Mouse (Mus musculus) adipocyte (in vitro differentiated cells): ENCODE measurements around the gene B3gnt9.
A peak's percentile ranks its signal among the peaks of the same experiment; 100 is the strongest.
"Not testable (repeated sequence)": the region's sequence is repeated elsewhere in the genome, so short reads cannot be mapped to it uniquely, and the experiment has no call there.

Source experiments
- DNase-seq: peaks from one replicate; pipeline ENCODE4 v3.0.0-alpha.2; 2016; ENCODE audit warnings: low spot score

Gene B3gnt9

DNA sequence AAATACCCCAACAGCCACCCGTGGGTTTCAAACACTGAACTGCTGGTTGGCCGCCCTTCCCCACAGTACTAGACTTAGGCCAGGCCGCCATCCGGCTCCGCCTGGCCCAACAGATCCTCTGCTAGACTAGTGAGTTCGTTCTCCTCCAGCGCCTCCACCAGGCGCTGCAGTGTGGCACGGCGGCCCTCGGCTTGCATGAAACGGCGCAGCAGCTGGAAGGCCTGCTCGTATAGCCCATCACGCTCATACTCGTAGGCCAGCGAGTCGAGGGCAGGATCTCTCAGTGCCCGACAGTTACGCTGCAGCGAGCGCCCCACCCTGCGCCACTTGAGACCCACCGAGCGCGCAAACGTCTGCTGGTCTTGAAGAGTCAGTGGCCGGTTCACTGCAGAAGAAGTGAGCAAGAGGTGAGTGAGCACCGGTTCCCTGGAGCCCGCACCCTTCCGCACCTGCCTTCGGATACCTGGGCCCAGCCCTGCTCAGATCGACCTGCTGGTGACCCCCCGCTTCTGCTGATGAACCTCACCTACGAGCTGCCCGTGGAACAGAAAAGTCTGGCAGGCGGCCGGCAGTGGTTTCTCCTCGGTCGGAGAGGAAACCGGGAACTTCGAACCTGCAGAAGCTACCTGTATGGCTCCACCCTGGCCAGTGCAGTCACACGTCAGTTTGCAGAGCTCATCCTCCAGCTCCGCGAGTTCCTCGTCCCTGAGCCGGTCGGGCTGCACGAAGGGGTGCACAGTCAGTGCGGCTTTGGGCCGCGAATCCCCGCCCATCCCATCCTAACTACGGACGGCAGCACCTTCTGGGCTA lies 4.2 kb upstream of the B3gnt9 start:
- DNase-seq, result no peak

DNA sequence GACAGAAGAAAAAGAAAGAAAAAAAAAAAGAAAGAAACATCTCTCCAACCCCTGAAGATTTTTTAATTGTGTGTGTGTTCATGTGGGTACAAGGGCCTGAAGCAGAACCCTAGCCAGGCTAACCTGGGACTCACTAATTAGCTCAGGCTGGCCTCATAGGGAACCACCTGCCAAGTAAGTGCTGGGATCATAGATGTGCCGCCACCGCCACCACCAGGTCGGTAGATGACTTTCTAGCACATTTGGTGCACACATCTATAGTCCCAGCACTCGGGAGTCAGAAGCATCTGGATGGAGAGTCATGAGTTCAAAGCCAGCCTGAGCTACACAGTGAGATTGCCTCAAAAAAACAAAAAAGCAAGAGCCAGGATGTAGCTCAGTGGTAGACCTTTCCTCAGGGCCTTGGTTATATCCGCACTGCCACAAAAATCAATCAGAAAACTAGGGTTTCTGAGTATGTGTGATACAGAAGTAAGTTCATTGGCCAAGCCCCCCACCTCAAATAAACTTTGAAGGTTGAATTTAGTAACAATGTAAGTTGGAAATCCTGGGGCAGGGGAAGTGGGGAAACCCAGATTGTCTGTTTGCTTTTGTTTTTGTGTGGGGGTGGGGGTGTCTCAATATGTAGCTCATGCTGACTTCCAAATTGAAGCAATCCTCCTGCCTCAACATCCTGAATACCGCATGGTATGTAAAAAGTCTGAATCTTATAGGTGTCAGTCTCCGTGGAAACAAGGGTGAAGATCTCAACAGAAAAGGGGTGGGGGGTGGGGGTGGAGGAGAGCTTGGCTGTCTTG lies 2.6 kb upstream of the B3gnt9 start:
- no peak for DNase-seq

DNA sequence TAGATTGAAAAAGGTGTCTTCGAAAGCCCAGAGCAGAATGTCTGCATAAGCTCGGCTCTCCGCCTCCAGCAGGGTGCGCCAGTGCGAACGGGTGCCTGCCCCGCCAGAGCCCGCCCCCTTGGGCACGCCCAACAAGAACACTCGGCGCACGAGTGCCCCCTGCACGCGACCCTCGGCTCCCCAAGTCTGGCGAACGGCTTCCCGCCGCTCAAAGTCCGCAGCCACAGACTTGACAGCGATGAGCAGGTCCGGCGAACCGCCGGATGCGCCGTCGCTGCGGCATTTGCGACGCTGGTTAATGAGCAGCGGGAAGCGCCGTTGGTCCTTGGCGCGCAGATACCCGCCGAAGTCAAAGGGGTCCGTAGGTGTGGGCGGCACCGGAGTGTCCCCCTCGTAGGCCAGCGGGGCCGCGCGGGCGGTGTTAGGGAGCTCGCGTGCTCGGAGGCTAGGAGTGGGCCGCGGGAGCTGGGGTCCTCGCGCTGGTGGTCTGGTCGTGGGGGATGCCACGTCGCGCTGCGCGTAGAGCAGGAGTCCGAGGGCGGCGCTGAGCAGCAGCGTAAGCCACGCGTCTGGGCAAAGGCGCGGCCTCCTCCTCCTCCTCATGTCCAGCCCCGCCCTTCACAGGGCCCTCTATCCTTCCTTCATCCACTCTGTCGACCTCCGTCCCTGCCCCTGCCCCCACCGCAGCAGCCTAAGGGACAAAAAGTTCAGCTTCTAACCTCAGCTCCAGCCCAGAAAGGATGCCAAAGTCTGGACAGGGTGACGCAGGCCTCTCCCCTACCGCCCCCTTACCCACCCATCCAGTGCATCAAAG lies 594 bp downstream of the B3gnt9 start:
- DNase-seq, result peak; percentile 91

DNA sequence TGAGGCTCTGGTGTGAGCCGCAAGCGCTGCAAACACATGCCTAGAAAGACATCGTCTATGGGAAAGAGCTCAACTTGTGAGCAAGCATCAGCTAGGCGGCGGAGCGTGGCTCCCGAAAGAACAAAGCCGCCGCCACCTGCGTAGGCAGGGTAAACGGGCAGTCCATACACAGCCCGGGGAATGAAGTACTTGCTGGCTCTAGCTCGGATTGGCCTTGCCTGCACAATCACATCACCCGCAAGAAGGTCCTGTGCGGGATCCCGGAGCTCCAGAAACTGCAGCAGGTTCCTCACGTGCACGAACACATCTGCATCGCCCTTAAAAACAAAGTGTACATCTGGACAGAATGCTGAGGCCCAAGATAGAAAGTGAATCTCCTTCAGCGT lies 1.2 kb downstream of the B3gnt9 start:
- DNase-seq, result no peak

DNA sequence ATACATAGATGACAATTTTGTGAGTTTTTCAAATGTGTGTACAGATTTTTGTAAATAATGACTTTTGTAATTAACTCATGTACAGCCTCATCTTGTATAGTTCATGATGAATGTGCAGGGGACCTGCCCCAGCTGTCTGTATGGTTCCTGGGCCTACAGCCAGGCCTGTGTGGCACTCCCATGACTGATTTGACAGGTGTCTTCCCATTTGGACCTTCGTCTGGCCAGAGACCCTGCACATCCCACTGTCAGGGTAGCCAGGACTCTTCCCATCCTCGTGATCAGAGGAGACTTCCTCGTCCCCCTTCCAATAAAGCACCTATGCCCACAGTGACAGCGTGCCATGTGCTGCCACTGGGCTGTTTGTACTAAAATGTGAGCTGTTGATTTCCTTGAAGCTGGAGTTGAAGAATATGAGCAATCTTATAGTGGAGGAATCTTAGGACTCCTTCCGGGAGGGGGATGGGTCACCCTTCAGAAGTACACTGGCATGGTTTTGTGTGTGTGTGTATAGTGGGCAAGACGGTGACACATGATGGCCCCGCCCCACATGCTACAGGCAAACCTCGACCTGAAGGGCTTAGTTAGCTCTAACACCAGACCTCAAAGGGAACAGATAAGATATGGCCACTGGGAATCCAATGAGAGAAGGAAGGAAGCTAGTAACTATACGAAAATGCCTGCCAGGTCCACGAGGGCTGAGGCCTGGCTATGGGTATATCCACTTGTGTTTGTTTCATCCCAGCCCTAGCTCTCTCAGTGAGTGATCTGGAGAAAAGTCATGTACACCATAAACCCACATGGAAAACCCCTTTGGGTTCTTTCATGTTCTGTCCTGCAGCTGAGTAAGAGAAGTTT lies 2.0 kb downstream of the B3gnt9 start:
- no peak for DNase-seq

DNA sequence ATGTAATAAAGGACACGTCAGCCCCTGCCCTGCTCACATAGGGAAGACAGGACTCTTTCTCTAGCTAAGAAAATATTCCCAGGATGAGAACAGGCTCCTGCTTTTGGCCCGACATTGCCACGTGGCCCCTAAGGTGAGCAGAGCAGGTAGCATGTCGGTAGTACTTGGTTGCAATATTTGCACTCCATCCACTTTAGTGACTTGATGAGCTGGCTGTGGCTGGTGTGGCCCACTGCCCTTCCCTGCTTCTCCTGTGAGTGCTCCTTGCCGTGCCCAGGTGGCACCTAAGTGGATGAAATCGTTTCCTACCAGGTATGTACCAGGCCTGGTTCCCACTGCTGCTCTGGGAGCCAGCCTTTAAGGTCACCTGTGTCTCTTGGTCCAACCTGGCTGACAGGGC lies 3.0 kb downstream of the B3gnt9 start:
- no peak for DNase-seq

DNA sequence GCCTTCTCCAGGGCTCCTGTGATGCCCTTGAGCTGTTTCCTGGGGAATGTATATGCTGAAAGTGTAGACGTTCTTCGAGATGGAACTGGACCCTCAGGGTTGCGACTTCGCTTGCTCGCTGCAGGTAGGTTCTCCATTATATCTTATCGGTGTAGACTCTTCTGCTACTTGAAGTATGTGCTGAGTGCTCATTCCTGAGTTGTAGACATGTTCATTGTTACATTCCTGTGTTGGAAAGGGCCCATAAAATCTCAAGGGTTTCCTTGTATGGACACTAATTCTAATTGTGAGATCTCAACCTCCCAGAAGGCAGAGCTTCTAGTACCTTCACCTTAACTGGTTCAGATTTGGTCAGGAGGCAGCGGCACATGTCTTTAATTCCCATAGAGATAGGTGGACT lies 13.9 kb downstream of the B3gnt9 start:
- no peak for DNase-seq

DNA sequence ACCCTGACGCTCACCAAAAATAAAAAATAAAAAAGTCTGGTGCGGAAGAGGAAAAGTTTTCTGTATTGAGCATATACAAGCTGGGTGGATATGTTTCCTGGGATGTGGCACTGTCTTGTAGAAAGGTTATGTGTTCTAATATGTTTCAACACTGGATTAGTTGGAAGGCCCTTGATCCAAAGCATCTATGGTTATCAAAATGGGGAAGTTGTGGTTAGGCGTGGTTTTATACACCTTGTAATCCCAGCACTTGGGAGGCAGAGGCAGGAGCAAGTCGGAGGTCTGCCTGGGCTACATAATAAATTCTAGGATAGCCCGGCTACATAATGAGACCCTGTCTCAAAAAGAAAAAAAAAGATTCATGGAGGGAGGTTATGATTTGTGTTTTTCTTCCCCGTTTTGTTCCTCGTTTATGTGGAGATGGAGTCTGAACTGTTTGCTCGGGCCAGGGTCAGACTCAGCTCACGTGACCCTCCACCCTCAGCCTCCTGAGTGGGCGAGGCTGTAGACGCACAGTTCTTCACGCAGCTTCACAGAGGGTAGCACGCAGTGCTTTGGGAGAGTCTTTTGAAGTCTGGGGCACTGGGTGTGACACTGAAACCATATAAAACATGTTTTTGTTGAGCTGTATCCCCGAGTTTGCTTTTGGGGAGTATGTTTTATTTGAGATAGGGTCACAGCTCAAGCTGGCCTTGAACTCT lies 17.4 kb downstream of the B3gnt9 start:
- DNase-seq, result no peak

DNA sequence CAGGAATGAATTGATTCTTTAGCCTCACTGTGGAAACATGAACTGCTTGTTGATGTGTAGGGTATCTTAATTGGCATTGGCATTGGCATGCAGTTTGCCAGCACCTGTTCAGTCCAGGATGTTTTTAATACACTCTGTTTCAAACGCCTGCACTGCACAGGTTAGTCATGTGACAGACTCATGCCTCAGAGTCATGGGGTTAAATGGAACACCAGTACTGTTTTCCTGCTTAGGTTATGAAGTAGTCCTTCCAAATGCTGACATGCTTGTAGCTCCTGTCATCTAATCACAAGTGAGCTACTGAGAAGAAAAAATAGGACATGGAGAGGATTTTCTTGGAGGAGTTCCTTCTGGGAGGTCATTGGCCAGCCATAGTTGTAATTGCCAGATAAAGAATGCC lies 19.7 kb downstream of the B3gnt9 start:
- peak; percentile 28 for DNase-seq

DNA sequence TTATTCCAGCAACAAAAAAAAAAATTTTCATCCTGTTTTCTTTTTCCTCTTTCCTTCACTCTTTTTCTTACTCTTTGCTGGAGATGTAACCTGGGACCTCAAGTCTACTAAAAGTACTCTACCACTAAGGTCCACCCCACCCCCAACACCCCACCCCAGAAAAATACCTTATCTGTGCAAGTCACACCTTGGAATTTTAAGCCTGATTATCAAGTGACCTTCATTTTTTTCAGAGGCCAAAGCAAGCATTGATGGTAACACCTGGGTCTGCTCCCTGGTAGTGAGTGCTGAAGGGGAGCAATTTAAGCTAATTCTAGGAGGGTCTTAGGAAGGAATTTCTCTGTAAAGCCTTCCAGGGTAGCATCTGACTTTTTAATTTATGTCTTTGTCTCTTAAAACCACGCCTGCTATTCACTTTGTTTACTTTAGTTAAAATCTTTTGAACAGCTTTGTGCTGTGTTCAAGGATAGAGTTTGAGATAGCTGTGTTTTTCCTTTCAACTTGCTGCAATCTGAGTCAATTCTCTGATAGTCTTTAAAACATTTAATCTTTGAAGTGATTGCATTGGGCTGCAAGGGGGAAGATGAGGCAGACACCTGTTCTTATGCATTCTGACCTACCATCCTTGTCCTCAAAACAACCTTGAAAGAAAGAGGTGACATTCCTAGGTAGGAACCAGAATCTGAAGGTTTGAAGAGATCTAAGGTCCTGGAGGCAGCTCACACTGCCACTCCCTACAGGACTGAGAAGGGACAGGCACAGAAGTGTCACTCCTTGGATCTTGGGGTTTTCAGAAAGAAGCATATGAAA lies 21.6 kb downstream of the B3gnt9 start:
- no peak for DNase-seq

DNA sequence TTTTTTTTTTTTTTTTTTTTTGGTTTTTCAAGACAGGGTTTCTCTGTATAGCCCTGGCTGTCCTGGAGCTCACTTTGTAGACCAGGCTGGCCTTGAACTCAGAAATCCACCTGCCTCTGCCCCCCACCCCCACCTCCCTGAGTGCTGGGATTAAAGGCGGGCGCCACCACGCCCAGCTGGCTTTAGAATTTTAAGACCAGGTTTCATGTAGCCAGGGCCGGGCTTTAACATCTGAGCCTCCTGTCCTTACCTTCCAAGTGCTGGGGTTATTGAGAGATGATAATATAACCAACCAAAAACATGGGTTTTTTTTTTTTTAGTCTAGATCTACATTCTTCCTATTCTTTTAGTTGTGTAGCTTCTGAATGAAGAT lies 22.6 kb downstream of the B3gnt9 start:
- DNase-seq, result not testable (repeated sequence)

DNA sequence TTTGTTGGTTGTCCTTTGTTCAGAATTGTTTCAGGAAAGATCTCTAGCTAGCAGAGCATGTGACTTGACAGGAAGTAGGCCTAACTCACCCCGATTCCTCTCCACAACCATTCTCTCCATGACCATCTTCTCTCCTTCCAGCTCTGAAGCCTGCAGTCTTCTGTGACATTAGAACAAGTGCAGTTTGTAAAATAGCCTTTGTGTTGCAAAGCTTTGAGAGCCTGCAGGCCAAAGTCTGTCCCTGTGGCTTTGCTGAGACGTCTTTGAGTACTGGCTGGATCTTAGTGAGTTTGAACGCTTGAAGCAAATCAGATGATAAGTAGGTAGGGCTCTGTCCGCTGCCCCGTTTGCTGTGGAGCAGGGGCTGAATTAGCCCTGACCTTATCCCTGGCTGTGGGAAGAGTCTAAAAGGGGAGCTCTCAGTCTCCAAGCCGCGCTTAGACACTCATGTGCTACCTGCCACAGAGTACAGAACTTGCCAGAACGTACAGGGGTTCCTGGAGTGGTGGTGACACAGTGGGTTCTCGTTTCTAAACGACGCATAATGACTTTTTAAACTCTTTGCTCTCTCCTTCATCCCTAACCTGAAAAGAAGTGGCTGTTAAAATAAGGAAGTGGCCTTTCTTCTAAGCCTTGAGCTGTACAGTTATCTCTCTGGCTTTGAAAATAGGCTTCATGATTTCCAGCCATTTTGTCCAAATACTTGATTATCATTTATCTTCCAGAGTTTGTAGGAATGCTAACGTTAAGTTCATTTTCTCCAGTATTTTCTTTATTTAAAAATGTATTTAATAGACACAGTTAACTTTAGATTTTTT lies 23.2 kb downstream of the B3gnt9 start:
- no peak for DNase-seq

DNA sequence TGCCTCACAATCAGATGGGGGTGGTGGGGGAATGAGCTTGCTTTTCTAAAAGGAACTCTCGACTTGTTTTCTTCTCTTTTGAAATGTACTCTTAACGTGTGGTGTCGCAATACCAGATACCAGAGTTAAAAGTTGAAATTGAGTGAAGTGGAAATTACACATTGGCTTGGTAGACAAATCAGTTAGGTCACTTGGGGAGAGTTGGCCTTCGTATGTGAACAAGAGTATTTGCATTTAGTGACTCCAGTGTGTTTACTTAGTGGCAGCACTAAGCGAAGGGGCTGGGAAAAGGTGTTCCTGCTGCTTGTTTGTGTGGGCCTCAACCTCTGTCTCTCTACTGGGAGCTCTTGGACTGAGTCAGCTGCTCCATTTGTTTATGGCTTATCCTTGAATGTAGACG lies 29.0 kb downstream of the B3gnt9 start:
- DNase-seq, result peak; percentile 75

DNA sequence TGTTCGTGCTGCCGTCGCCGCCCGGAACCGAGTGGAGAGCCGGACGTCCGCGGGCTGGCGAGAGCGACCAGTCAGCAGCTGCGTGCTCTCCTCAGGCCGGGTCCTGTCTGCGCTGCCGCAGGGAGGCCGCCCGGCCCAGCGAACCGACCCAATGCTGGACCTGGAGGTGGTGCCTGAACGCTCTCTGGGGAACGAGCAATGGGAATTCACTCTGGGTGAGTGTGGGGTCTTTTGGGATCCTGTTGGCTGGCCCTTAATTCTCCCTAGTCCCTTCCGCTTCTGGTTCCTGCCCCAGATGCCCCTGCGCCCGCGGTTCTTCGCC lies 29.7 kb downstream of the B3gnt9 start:
- DNase-seq, result no peak

DNA sequence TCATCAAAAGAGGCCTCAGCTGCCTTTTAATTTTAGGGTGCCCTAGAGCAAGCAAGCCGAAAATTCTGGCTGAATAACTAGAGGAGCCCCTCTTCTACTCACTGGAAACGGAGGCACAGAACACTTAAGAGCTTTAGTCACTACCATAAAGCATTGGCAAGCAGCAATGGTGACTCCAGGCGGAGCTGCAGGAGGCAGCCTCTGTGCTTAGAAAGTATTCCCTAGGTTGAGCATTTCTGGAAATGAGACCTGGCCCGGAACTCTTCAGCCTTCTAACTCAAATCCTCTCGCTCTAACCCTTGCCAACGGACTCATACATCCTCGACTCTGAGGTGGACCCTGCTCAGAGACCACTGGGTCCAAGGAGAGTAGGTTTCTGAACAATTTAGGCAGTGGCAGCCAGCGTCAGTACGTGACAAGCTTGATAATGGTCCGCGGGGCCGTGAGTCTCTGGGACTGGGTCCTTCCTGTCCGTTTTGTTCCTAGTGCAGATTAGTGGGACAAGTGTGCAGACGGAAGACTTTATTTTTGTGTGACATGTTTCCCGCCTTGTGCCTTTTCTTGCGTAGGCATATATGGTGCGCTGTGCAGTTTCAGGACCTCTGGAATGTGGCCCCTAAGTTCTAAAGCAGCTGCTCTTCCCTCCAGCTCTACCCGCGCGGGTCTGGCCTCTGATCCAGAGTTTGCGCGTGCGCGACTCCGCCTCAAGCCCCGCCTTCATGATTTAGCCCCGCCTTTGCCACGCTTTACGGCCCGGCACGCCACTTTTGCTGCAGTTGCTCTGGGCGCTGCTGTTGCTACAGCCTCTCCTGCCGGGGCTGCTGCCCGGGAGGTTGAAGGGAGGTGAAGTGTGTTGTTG lies 30.3 kb downstream of the B3gnt9 start, which contains the start of gene D230025D16Rik:
D230025D16Rik (plus strand) TSS at position 733 of the 859 bp plus-strand sequence.
- DNase-seq, result peak; percentile 97

DNA sequence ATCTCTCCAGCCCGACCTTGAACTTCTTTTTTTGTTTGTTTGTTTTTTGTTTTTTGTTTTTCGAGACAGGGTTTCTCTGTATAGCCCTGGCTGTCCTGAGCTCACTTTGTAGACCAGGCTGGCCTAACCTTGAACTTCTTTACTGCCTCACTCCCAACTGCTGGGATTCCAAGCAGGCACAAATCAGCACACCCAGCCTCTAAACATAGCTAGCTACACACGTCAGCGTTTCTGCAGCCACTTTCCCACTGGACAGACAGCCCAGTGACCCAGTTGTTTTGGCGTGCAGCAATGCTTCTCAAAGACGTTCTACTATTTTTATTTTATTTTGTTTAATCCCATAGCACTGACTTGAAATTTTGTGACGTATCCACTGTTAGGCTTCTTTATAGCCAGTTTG lies 31.1 kb downstream of the B3gnt9 start:
- no peak for DNase-seq

DNA sequence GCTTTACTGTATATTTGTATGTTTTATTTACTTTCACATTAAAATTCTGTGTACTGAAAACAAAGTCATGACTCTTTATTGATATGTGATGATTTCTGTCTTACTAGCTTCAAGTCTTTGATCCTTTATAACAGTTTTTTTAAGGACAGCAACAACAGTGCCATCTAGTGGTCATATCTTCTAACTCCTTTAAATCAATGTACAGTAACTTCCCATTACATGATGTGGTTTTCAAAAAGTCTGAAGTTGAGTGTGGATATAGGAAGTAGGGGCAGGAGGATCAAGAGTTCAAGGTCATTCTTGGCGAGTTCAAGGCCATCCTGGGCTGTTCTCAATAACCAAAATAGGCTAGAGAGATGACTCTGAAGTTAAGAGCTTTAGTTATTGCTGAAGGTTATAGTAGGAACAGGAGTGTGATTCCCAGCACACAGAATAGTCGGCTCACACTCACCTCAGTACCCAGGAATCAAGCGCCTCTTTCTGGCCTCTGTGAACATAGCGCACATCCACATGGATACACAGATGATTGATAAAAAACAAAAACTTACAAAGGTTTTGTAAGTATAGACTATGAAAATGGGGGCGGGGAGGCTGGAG lies 36.9 kb downstream of the B3gnt9 start:
- peak; percentile 83 for DNase-seq

DNA sequence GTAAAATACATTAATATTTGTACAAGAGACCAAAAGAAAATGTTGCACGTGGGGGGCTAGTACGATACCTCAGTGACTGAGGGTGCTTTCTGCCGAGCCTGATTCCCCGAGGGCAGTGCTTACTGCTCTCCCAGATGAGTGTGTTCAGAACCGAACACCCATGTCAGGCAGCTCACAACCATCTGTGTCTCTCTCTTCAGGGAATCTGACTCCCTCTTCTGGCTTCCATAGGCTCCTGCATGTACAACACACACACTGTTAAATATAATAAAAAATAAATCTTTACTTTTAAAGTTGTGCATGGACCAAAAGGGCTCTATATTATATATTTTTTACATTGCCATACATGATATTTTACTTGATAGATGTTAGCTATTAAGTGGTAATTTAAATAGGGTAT lies 40.8 kb downstream of the B3gnt9 start:
- DNase-seq, result no peak
